Mouse (Mus musculus): Measurements from ENCODE around the gene Smpd1.

The Smpd1 gene

GRCm38 (mm10) chr7:105554212-105554942 lies at the start of gene Smpd1:
Gene Smpd1, plus strand, starts transcription at chr7:105554360.
- DNase-seq, result peak; percentile 96

- DNase-seq, result no peak
These were observed 46.9 kb upstream of the Smpd1 start for GRCm38 (mm10) chr7:105507257-105507656.

GRCm38 (mm10) chr7:105510143-105510542 lies 44.0 kb upstream of the Smpd1 start:
- no peak for DNase-seq

- DNase-seq, result no peak
These were observed 40.3 kb upstream of the Smpd1 start for GRCm38 (mm10) chr7:105513845-105514291.

GRCm38 (mm10) chr7:105514561-105514960 lies 39.6 kb upstream of the Smpd1 start:
- no peak for DNase-seq

GRCm38 (mm10) chr7:105515178-105515577 lies 39.0 kb upstream of the Smpd1 start:
- DNase-seq, result peak; percentile 60

GRCm38 (mm10) chr7:105516669-105517360 lies 37.3 kb upstream of the Smpd1 start:
- peak; percentile 74 for DNase-seq

- DNase-seq, result no peak
These were observed 34.8 kb upstream of the Smpd1 start for GRCm38 (mm10) chr7:105519336-105519735.

- DNase-seq, result no peak
These were observed 34.4 kb upstream of the Smpd1 start for GRCm38 (mm10) chr7:105519771-105520170.

GRCm38 (mm10) chr7:105520201-105520600 lies 34.0 kb upstream of the Smpd1 start:
- peak; percentile 42 for DNase-seq

- no peak for DNase-seq
These were observed 29.9 kb upstream of the Smpd1 start for GRCm38 (mm10) chr7:105524222-105524621.

- peak; percentile 71 for DNase-seq
These were observed 26.7 kb upstream of the Smpd1 start for GRCm38 (mm10) chr7:105527306-105527937.

- DNase-seq, result peak; percentile 51
These were observed 26.1 kb upstream of the Smpd1 start for GRCm38 (mm10) chr7:105528094-105528493.

- DNase-seq, result no peak
These were observed 20.0 kb upstream of the Smpd1 start for GRCm38 (mm10) chr7:105534162-105534561.

GRCm38 (mm10) chr7:105545986-105546385 lies 8.2 kb upstream of the Smpd1 start:
- no peak for DNase-seq

GRCm38 (mm10) chr7:105547970-105548369 lies 6.2 kb upstream of the Smpd1 start:
- DNase-seq, result no peak

- peak; percentile 41 for DNase-seq
These were observed 5.1 kb upstream of the Smpd1 start for GRCm38 (mm10) chr7:105549035-105549434.

GRCm38 (mm10) chr7:105553456-105554211 lies 526 bp upstream of the Smpd1 start:
- DNase-seq, result peak; percentile 17

GRCm38 (mm10) chr7:105555571-105555970 lies 1.4 kb downstream of the Smpd1 start:
- DNase-seq, result no peak

GRCm38 (mm10) chr7:105556406-105556805 lies 2.2 kb downstream of the Smpd1 start:
- no peak for DNase-seq

- DNase-seq, result no peak
These were observed 3.5 kb downstream of the Smpd1 start for GRCm38 (mm10) chr7:105557671-105558070.

- no peak for DNase-seq
These were observed 4.9 kb downstream of the Smpd1 start for GRCm38 (mm10) chr7:105559016-105559415.

- no peak for DNase-seq
These were observed 8.2 kb downstream of the Smpd1 start for GRCm38 (mm10) chr7:105562317-105562716.

All from kidney, adult 9 months (tissue).